Mouse (Mus musculus) bone marrow macrophage, adult 2 months (primary cell): ENCODE results near the gene Sirt6.

Source experiments
- CTCF ChIP-seq: IDR thresholded peaks from 2 replicates; pipeline ENCODE4 v1.5.1; 2012; ENCODE audit warnings: low read depth, mild to moderate bottlenecking, low read length, moderate library complexity
- POLR2A ChIP-seq: IDR thresholded peaks from 2 replicates; pipeline ENCODE4 v1.6.1; 2012; ENCODE audit warnings: mild to moderate bottlenecking, low read depth, low read length, borderline replicate concordance

DNA sequence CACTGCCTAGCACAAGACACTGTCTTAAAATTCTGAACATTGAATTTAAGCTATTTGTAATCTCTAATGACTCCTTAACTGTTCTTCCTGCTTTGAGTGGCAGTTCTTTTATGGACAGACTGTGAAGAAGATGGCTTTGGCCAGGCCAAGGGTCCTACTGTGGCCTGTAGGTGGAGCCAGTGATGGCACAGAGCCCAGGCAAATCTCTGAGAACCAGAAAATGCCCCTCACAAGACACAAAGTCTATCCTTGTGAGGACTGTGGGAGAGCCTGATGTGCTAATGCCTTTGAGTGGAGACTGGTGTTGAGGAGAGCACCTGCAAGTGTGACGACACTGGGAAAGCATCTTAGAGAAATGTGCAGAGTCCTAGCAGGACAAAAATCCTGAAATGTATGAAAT lies 19.3 kb downstream of the Sirt6 start:
- TF ChIP-seq CTCF (no peak), POLR2A (no peak)
